Comparison of ENCODE assay signal across 9 mouse cellular contexts in genomic region chr11:113703758-113704157, GRCm38 (mm10). TPM values are rescaled to one million over a fixed set of nuclear protein-coding genes. Genes with fewer than 3 reads are reported as not detected.
A peak's percentile ranks its signal among the peaks of the same experiment; 100 is the strongest.
DNase-seq lines count a peak whose midpoint lies in the region; TF ChIP-seq lines count a peak whose summit lies in the region.
"Had no signal": no experiment of that assay in that cellular context is flagged by ENCODE, and none has a peak within 500 bp of the region (broad histone marks: within the 10 kb centered on the region; RNA-seq: fewer than 3 reads in every experiment).

No protein-coding gene starts in this region.

- no peak overlapping the region for H3K9ac ChIP-seq in ES-E14 (ENCODE audit: insufficient read depth, low read depth, low read length, poor library complexity, severe bottlenecking)
- H3K9ac ChIP-seq: lung, embryonic 15.5 days had no signal

- H3K36me3 ChIP-seq in ES-E14 (ENCODE audit: control insufficient read depth, insufficient read depth, low read length, poor library complexity, severe bottlenecking), result peaks cover 15% of the 10 kb centered on the region; the same call in 1 of the 2 replicates
- peaks cover 38% of the 10 kb centered on the region for H3K36me3 ChIP-seq in forebrain, embryonic 10.5 days (replicated peaks)
- H3K36me3 ChIP-seq: lung, embryonic 15.5 days had no signal

- peak; percentile 47 for DNase-seq in ES-E14 (ENCODE audit: low read depth, low spot score)
- peak; percentile 46 for DNase-seq in brain, embryonic 18.5 days (ENCODE audit: low read depth, low spot score)
- DNase-seq in forebrain, embryonic 10.5 days (ENCODE audit: extremely low spot score, low spot score), result peak; percentile 80
- peak; percentile 83 to 86 for DNase-seq in heart, postnatal 14 days
- peak; percentile 75 to 89 for DNase-seq in layer of hippocampus, adult 18-20 months (ENCODE audit: low spot score in 2 of 2)
- peak; percentile 76 to 78 for DNase-seq in lung, adult 18-20 months
- peak; percentile 83 for DNase-seq in retina, postnatal 1 day
- peak; percentile 74 to 76 for DNase-seq in thymus, postnatal 36 days

- intact Hi-C loops in heart, postnatal 14 days (cut with DNase I), result loop anchor here (1.0 to 10.0 kb wide), 3 partner anchors 47 to 931 kb away; partner anchors contain the start of gene Cdc42ep4

- WGBS in forebrain, embryonic 10.5 days, result 51% methylated on average over 5 of the region's 5 CpGs

- in situ Hi-C loops in ES-E14 (cut with MboI; ENCODE audit: low sequenced_read_pairs in 2 of 2, unreplicated experiment in 2 of 2), result loop anchor here (5.0 to 10.0 kb wide), 2 partner anchors 109 to 111 kb away; no protein-coding TSS in a partner anchor

- H3K9me3 ChIP-seq in ES-E14 (ENCODE audit: control insufficient read depth, insufficient read depth, low read depth, low read length), result no peaks in the 10 kb centered on the region
- H3K9me3 ChIP-seq in forebrain, embryonic 10.5 days, result no peaks in the 10 kb centered on the region
- H3K9me3 ChIP-seq: lung, embryonic 15.5 days had no signal

- H3K4me1 ChIP-seq in ES-E14 (ENCODE audit: control insufficient read depth in 2 of 2, insufficient read depth in 2 of 2, low read length in 2 of 2, poor library complexity in 1 of 2), result peaks cover 0 to 11% of the 10 kb centered on the region in 2 experiments; a peak in 1 of 4 replicates
- H3K4me1 ChIP-seq in forebrain, embryonic 10.5 days, result peaks cover 3% of the 10 kb centered on the region

- H3K27ac ChIP-seq in ES-E14 (ENCODE audit: insufficient read depth, low read depth, low read length, poor library complexity, severe bottlenecking), result no peak overlapping the region
- H3K27ac ChIP-seq in forebrain, embryonic 10.5 days, result no peak overlapping the region
- H3K27ac ChIP-seq: lung, embryonic 15.5 days had no signal

- H3K27me3 ChIP-seq in forebrain, embryonic 10.5 days (ENCODE audit: poor library complexity, severe bottlenecking), result peaks cover 14% of the 10 kb centered on the region
- H3K27me3 ChIP-seq: lung, embryonic 15.5 days had no signal

- no peak overlapping the region for H3K4me3 ChIP-seq in ES-E14 (ENCODE audit: insufficient read depth in 1 of 2, low read depth in 1 of 2, low read length in 2 of 2, poor library complexity in 1 of 2, severe bottlenecking in 1 of 2)
- H3K4me3 ChIP-seq in forebrain, embryonic 10.5 days, result no peak overlapping the region
- H3K4me3 ChIP-seq: lung, embryonic 15.5 days had no signal

TF ChIP-seq in ES-E14, 5 proteins besides CTCF, POLR2A, EP300 and RAD21:
- TF ChIP-seq MAFK (IDR thresholded peaks at IDR 0.05; ENCODE audit: insufficient read depth, low read depth, low read length) (no peak), ZC3H11A (IDR thresholded peaks at IDR 0.05; ENCODE audit: borderline replicate concordance, low read depth, low read length) (peak; percentile 98)

RNA-seq across cellular contexts. Expression of gene Cpsf4l, which starts 6.1 kb away (rescaled TPM):
- 19.6 and 35.0 TPM in 2 replicates for total RNA-seq in ES-E14 (2012; rRNA removed)
- polyA plus RNA-seq in forebrain, embryonic 10.5 days (2016; fragmentation: Nextera tagmentation; extraction: Ambion mirVana), result 0.28 and 0.40 TPM in 2 replicates
- under 1 TPM in 1 of 2 experiments, not detected in 1; 0.20 TPM for total RNA-seq in heart, postnatal 14 days (2021)
- total RNA-seq in layer of hippocampus, adult 18-20 months (2021), result not detected

RNA-seq across cellular contexts. Expression of gene D11Wsu47e, which starts 19.5 kb away (rescaled TPM):
- total RNA-seq in ES-E14 (2012; rRNA removed), result 33.1 and 38.5 TPM in 2 replicates
- polyA plus RNA-seq in forebrain, embryonic 10.5 days (2016; fragmentation: Nextera tagmentation; extraction: Ambion mirVana), result 23.8 and 26.1 TPM in 2 replicates
- total RNA-seq in heart, postnatal 14 days (2021), result 1 to 10 TPM; 6.5 to 7.1 TPM
- 10 to 100 TPM; 13.1 to 13.8 TPM for total RNA-seq in layer of hippocampus, adult 18-20 months (2021)

RNA-seq across cellular contexts. Expression of gene Fam104a, which starts 19.8 kb away (rescaled TPM):
- 13.8 and 18.0 TPM in 2 replicates for total RNA-seq in ES-E14 (2012; rRNA removed)
- polyA plus RNA-seq in forebrain, embryonic 10.5 days (2016; fragmentation: Nextera tagmentation; extraction: Ambion mirVana), result 55.1 and 56.6 TPM in 2 replicates
- 10 to 100 TPM; 15.3 to 16.0 TPM for total RNA-seq in heart, postnatal 14 days (2021)
- total RNA-seq in layer of hippocampus, adult 18-20 months (2021), result 10 to 100 TPM; 31.1 to 33.6 TPM

RNA-seq across cellular contexts. Expression of gene Cdc42ep4, which starts 47.9 kb away (rescaled TPM):
- total RNA-seq in ES-E14 (2012; rRNA removed), result 17.8 and 20.7 TPM in 2 replicates
- 107 TPM in 2 replicates for polyA plus RNA-seq in forebrain, embryonic 10.5 days (2016; fragmentation: Nextera tagmentation; extraction: Ambion mirVana)
- 10 to 100 TPM; 30.9 to 33.4 TPM for total RNA-seq in heart, postnatal 14 days (2021)
- 10 to 100 TPM; 32.4 to 32.7 TPM for total RNA-seq in layer of hippocampus, adult 18-20 months (2021)

RNA-seq across cellular contexts. Expression of gene Slc39a11, which starts 53.9 kb away (rescaled TPM):
- total RNA-seq in ES-E14 (2012; rRNA removed), result 17.0 and 18.0 TPM in 2 replicates
- polyA plus RNA-seq in forebrain, embryonic 10.5 days (2016; fragmentation: Nextera tagmentation; extraction: Ambion mirVana), result 18.4 and 19.8 TPM in 2 replicates
- 1 to 10 TPM; 2.9 to 3.7 TPM for total RNA-seq in heart, postnatal 14 days (2021)
- total RNA-seq in layer of hippocampus, adult 18-20 months (2021), result 10 to 100 TPM; 20.4 to 25.4 TPM

Comparison
In these comparisons a context has a peak if more than half of its experiments do, and no peak if none do; other contexts are left out.
1. RNA of gene Cpsf4l, which starts 6.1 kb away (total RNA-seq): 19.6 to 35.0 TPM in ES-E14; not detected in layer of hippocampus, adult 18-20 months and 0.20 TPM in heart, postnatal 14 days; every median in the first group is over 10 times any median in the second.
2. Peak in every context shown above with its lines, with median percentiles within 50 percentile points of each other: DNase-seq.